In the genomic region with DNA sequence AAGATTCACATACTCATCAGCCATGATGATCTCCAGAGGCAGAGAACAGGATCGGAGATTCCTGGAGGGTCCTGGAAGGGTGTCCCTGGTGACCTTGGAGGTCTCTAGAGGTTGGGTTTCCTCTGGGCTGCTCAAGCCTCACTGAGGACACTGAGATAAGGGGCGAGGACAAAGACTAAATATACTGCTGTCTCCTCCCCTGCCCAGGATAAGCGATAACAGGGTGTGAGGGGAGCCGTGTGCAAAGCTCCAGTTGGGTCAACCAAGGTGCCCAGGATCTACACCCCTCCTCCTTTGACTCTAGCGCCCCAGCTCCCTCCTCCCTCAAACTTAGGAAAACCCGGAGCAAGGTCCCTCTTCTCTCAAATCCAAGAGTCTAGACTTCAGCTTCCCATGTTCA, we compare ENCODE assay signal across 25 mouse cellular contexts. TPM values are rescaled to one million over a fixed set of nuclear protein-coding genes. Genes with fewer than 3 reads are reported as not detected.
DNase-seq lines count a peak whose midpoint lies in the region; ATAC-seq and TF ChIP-seq lines count a peak whose summit lies in the region.
"Had no signal": no experiment of that assay in that cellular context is flagged by ENCODE, and none has a peak within 500 bp of the region (broad histone marks: within the 10 kb centered on the region; RNA-seq: fewer than 3 reads in every experiment).

No protein-coding gene starts in this region.

- H3K4me2 ChIP-seq in heart, embryonic 16.5 days (ENCODE audit: low read depth, low read length), result peak overlapping the region; percentile 48
- no peak overlapping the region for H3K4me2 ChIP-seq in forebrain, embryonic 14.5 days (ENCODE audit: low read length)
- H3K4me2 ChIP-seq in midbrain, embryonic 16.5 days (ENCODE audit: low read length), result no peak overlapping the region
- H3K4me2 ChIP-seq: intestine, embryonic 15.5 days; midbrain, embryonic 12.5 days had no signal

- 34% methylated on average over 6 of the region's 6 CpGs for WGBS in heart, embryonic 10.5 days
- WGBS in heart, embryonic 16.5 days, result 37% methylated on average over 6 of the region's 6 CpGs
- WGBS in forebrain, embryonic 14.5 days, result 84% methylated on average over 6 of the region's 6 CpGs
- WGBS in midbrain, embryonic 16.5 days, result 83% methylated on average over 6 of the region's 6 CpGs

- H3K27me3 ChIP-seq in E14TG2a.4 (ENCODE audit: insufficient read depth, low read length), result peaks cover 26% of the 10 kb centered on the region
- peaks cover 16% of the 10 kb centered on the region; the same call in 1 of the 2 replicates for H3K27me3 ChIP-seq in heart, embryonic 10.5 days (ENCODE audit: insufficient read depth, poor library complexity, severe bottlenecking)
- no peaks in the 10 kb centered on the region for H3K27me3 ChIP-seq in heart, embryonic 16.5 days (ENCODE audit: control insufficient read depth, insufficient read depth, low read length)
- H3K27me3 ChIP-seq in forebrain, embryonic 14.5 days (replicated peaks; ENCODE audit: control insufficient read depth, insufficient read depth, low read length), result no peaks in the 10 kb centered on the region
- peaks cover 8% of the 10 kb centered on the region; the same call in 1 of the 2 replicates for H3K27me3 ChIP-seq in midbrain, embryonic 16.5 days (ENCODE audit: control insufficient read depth, insufficient read depth, low read depth, low read length)

- ATAC-seq in heart, embryonic 16.5 days (replicated peaks; ENCODE audit: extremely low read depth, insufficient read depth, low FRiP score), result peak; percentile 83
- no peak for ATAC-seq in forebrain, embryonic 14.5 days
- ATAC-seq in midbrain, embryonic 16.5 days, result no peak
- ATAC-seq: forebrain, postnatal 0 days; hindbrain, embryonic 16.5 days; intestine, embryonic 15.5 days had no signal

- peak; percentile 98 for DNase-seq in heart, adult 11 months
- no peak for DNase-seq in heart, postnatal 36 days
- peak; percentile 90 for DNase-seq in heart, embryonic 10.5 days (ENCODE audit: low spot score)
- no peak for DNase-seq in forebrain, embryonic 14.5 days (ENCODE audit: low spot score)
- no peak for DNase-seq in cerebellum, postnatal 36 days
- DNase-seq: adrenal gland, postnatal 14 days; cerebellum, adult 8-10 months; forebrain, postnatal 0 days; gastrocnemius, postnatal 25 days; kidney, postnatal 4 days; layer of hippocampus, adult 9-11 months; lung, postnatal 10 days; right cerebral cortex, postnatal 14 days; thymus, postnatal 14 days had no signal

- H3K9me3 ChIP-seq in E14TG2a.4 (ENCODE audit: low read length), result 0 out of 2 replicates have a peak, but pooled peaks cover 3% of the 10 kb centered on the region
- no peaks in the 10 kb centered on the region; the same call in 1 of the 2 replicates for H3K9me3 ChIP-seq in heart, embryonic 10.5 days
- no peaks in the 10 kb centered on the region for H3K9me3 ChIP-seq in heart, embryonic 16.5 days (replicated peaks; ENCODE audit: control insufficient read depth, low read length)
- no peaks in the 10 kb centered on the region for H3K9me3 ChIP-seq in forebrain, embryonic 14.5 days (replicated peaks; ENCODE audit: control insufficient read depth, low read length)
- no peaks in the 10 kb centered on the region for H3K9me3 ChIP-seq in midbrain, embryonic 16.5 days (replicated peaks; ENCODE audit: control insufficient read depth, low read length, poor library complexity, severe bottlenecking)
- H3K9me3 ChIP-seq: hindbrain, embryonic 10.5 days; intestine, embryonic 15.5 days; midbrain, embryonic 12.5 days had no signal

- TF ChIP-seq CTCF in E14TG2a.4 (conservative IDR thresholded peaks at IDR 0.05; ENCODE audit: low read length), result no peak

- peak overlapping the region; percentile 35; the same call in 1 of the 2 replicates for H3K4me3 ChIP-seq in E14TG2a.4 (replicated peaks; ENCODE audit: low read length)
- H3K4me3 ChIP-seq in heart, embryonic 10.5 days, result peak overlapping the region; percentile 67
- H3K4me3 ChIP-seq in heart, embryonic 16.5 days (ENCODE audit: low read length), result peak overlapping the region; percentile 58
- no peak overlapping the region for H3K4me3 ChIP-seq in forebrain, embryonic 14.5 days (ENCODE audit: low read depth, low read length)
- no peak overlapping the region for H3K4me3 ChIP-seq in midbrain, embryonic 16.5 days (ENCODE audit: low read depth, low read length)
- H3K4me3 ChIP-seq: hindbrain, embryonic 10.5 days; intestine, embryonic 15.5 days; midbrain, embryonic 12.5 days had no signal

- H3K36me3 ChIP-seq in E14TG2a.4 (ENCODE audit: insufficient read depth, low read length), result peaks cover 30% of the 10 kb centered on the region
- H3K36me3 ChIP-seq in heart, embryonic 10.5 days, result peaks cover 26% of the 10 kb centered on the region
- H3K36me3 ChIP-seq in heart, embryonic 16.5 days (ENCODE audit: control insufficient read depth, insufficient read depth), result peaks cover 12% of the 10 kb centered on the region
- H3K36me3 ChIP-seq in forebrain, embryonic 14.5 days (ENCODE audit: control insufficient read depth, insufficient read depth, low read length), result no peaks in the 10 kb centered on the region
- no peaks in the 10 kb centered on the region for H3K36me3 ChIP-seq in midbrain, embryonic 16.5 days (ENCODE audit: control insufficient read depth, insufficient read depth, low read length)
- H3K36me3 ChIP-seq: hindbrain, embryonic 10.5 days; intestine, embryonic 15.5 days; midbrain, embryonic 12.5 days had no signal

- intact Hi-C loops in heart, postnatal 36 days (cut with DNase I), result no loop called here

- peak overlapping the region; percentile 82 for H3K9ac ChIP-seq in heart, embryonic 16.5 days (ENCODE audit: low read length)
- H3K9ac ChIP-seq in forebrain, embryonic 14.5 days (ENCODE audit: low read length), result no peak overlapping the region
- no peak overlapping the region for H3K9ac ChIP-seq in midbrain, embryonic 16.5 days (ENCODE audit: low read depth, low read length)
- H3K9ac ChIP-seq: forebrain, postnatal 0 days; intestine, embryonic 15.5 days; midbrain, embryonic 12.5 days had no signal

- peak overlapping the region; percentile 94 for H3K27ac ChIP-seq in heart, embryonic 10.5 days
- peak overlapping the region; percentile 99 for H3K27ac ChIP-seq in heart, embryonic 16.5 days (ENCODE audit: low read length)
- H3K27ac ChIP-seq in forebrain, embryonic 14.5 days (ENCODE audit: low read depth, low read length), result no peak overlapping the region
- no peak overlapping the region for H3K27ac ChIP-seq in midbrain, embryonic 16.5 days (ENCODE audit: low read length)
- H3K27ac ChIP-seq: hindbrain, embryonic 10.5 days; intestine, embryonic 15.5 days; midbrain, embryonic 12.5 days; stomach, postnatal 0 days had no signal

- H3K4me1 ChIP-seq in E14TG2a.4 (replicated peaks; ENCODE audit: low read depth, low read length), result peaks cover 59% of the 10 kb centered on the region
- H3K4me1 ChIP-seq in heart, embryonic 10.5 days, result peaks cover 50% of the 10 kb centered on the region
- H3K4me1 ChIP-seq in heart, embryonic 16.5 days (ENCODE audit: control insufficient read depth, insufficient read depth, low read length), result peaks cover 26% of the 10 kb centered on the region
- peaks cover 4% of the 10 kb centered on the region; the same call in 1 of the 2 replicates for H3K4me1 ChIP-seq in forebrain, embryonic 14.5 days (ENCODE audit: control insufficient read depth, insufficient read depth, low read length)
- H3K4me1 ChIP-seq in midbrain, embryonic 16.5 days (ENCODE audit: control insufficient read depth, insufficient read depth, low read length), result peaks cover 13% of the 10 kb centered on the region

RNA-seq across cellular contexts. Expression of gene Tnni3, which starts 1.7 kb away (rescaled TPM):
- over 10,000 TPM in 1 of 2 experiments, 1,000 to 10,000 TPM in 1; 9,756 to 10,673 TPM for total RNA-seq in heart, postnatal 36 days (2021)
- 960 and 1,463 TPM in 2 replicates for polyA plus RNA-seq in heart, embryonic 10.5 days (2016; fragmentation: Nextera tagmentation; extraction: Ambion mirVana)
- polyA plus RNA-seq in heart, embryonic 16.5 days (2015; fragmentation: Nextera tagmentation; extraction: Ambion mirVana), result 3,783 and 3,984 TPM in 2 replicates
- 0.81 and 1.7 TPM in 2 replicates for polyA plus RNA-seq in forebrain, embryonic 14.5 days (2014; fragmentation: Nextera tagmentation; extraction: Ambion mirVana)
- polyA plus RNA-seq in midbrain, embryonic 16.5 days (2015; fragmentation: Nextera tagmentation; extraction: Ambion mirVana), result 1.8 TPM in 2 replicates

RNA-seq across cellular contexts. Expression of gene Tnnt1, which starts 6.1 kb away (rescaled TPM):
- 10 to 100 TPM; 20.0 to 21.3 TPM for total RNA-seq in heart, postnatal 36 days (2021)
- 97.0 and 167 TPM in 2 replicates for polyA plus RNA-seq in heart, embryonic 10.5 days (2016; fragmentation: Nextera tagmentation; extraction: Ambion mirVana)
- 170 and 190 TPM in 2 replicates for polyA plus RNA-seq in heart, embryonic 16.5 days (2015; fragmentation: Nextera tagmentation; extraction: Ambion mirVana)
- 1.4 and 2.3 TPM in 2 replicates for polyA plus RNA-seq in forebrain, embryonic 14.5 days (2014; fragmentation: Nextera tagmentation; extraction: Ambion mirVana)
- polyA plus RNA-seq in midbrain, embryonic 16.5 days (2015; fragmentation: Nextera tagmentation; extraction: Ambion mirVana), result 3.2 and 3.6 TPM in 2 replicates
- total RNA-seq: monocyte, adult 5-6 weeks; neutrophil, adult 5-6 weeks had no signal

RNA-seq across cellular contexts. Expression of gene Dnaaf3, which starts 10.0 kb away (rescaled TPM):
- 1 to 10 TPM; 2.0 to 3.0 TPM for total RNA-seq in heart, postnatal 36 days (2021)
- 0.63 and 0.65 TPM in 2 replicates for polyA plus RNA-seq in heart, embryonic 10.5 days (2016; fragmentation: Nextera tagmentation; extraction: Ambion mirVana)
- 1.1 and 1.3 TPM in 2 replicates for polyA plus RNA-seq in heart, embryonic 16.5 days (2015; fragmentation: Nextera tagmentation; extraction: Ambion mirVana)
- 0.55 and 0.72 TPM in 2 replicates for polyA plus RNA-seq in forebrain, embryonic 14.5 days (2014; fragmentation: Nextera tagmentation; extraction: Ambion mirVana)
- 2.2 and 2.4 TPM in 2 replicates for polyA plus RNA-seq in midbrain, embryonic 16.5 days (2015; fragmentation: Nextera tagmentation; extraction: Ambion mirVana)
- total RNA-seq: gastrocnemius, postnatal 25 days had no signal

RNA-seq across cellular contexts. Expression of gene Ppp1r12c, which starts 20.8 kb away (rescaled TPM):
- total RNA-seq in heart, postnatal 36 days (2021), result 10 to 100 TPM; 59.7 to 62.2 TPM
- polyA plus RNA-seq in heart, embryonic 10.5 days (2016; fragmentation: Nextera tagmentation; extraction: Ambion mirVana), result 30.9 and 46.0 TPM in 2 replicates
- 28.6 and 39.8 TPM in 2 replicates for polyA plus RNA-seq in heart, embryonic 16.5 days (2015; fragmentation: Nextera tagmentation; extraction: Ambion mirVana)
- polyA plus RNA-seq in forebrain, embryonic 14.5 days (2014; fragmentation: Nextera tagmentation; extraction: Ambion mirVana), result 29.4 and 32.1 TPM in 2 replicates
- 35.6 and 44.7 TPM in 2 replicates for polyA plus RNA-seq in midbrain, embryonic 16.5 days (2015; fragmentation: Nextera tagmentation; extraction: Ambion mirVana)

RNA-seq across cellular contexts. Expression of gene Syt5, which starts 25.0 kb away (rescaled TPM):
- under 1 TPM; 0.54 to 0.89 TPM for total RNA-seq in heart, postnatal 36 days (2021)
- polyA plus RNA-seq in heart, embryonic 10.5 days (2016; fragmentation: Nextera tagmentation; extraction: Ambion mirVana), result 1.0 and 2.8 TPM in 2 replicates
- polyA plus RNA-seq in heart, embryonic 16.5 days (2015; fragmentation: Nextera tagmentation; extraction: Ambion mirVana), result 1.9 and 3.4 TPM in 2 replicates
- 133 and 153 TPM in 2 replicates for polyA plus RNA-seq in forebrain, embryonic 14.5 days (2014; fragmentation: Nextera tagmentation; extraction: Ambion mirVana)
- polyA plus RNA-seq in midbrain, embryonic 16.5 days (2015; fragmentation: Nextera tagmentation; extraction: Ambion mirVana), result 185 and 186 TPM in 2 replicates
- total RNA-seq: megakaryocyte, adult 5-6 weeks; monocyte, adult 5-6 weeks; neutrophil, adult 5-6 weeks had no signal

Comparison
In these comparisons a context has a peak if more than half of its experiments do, and no peak if none do; other contexts are left out.
1. DNase-seq: peak in heart, adult 11 months (single experiment) and heart, embryonic 10.5 days (single experiment); none in heart, postnatal 36 days (0 of 2), forebrain, embryonic 14.5 days (single experiment) and cerebellum, postnatal 36 days (0 of 2).
2. H3K4me3 ChIP-seq: peak in E14TG2a.4 (single experiment), heart, embryonic 10.5 days (single experiment) and heart, embryonic 16.5 days (single experiment); none in forebrain, embryonic 14.5 days (single experiment) and midbrain, embryonic 16.5 days (single experiment).
3. H3K27ac ChIP-seq: peak in heart, embryonic 10.5 days (single experiment) and heart, embryonic 16.5 days (single experiment); none in forebrain, embryonic 14.5 days (single experiment) and midbrain, embryonic 16.5 days (single experiment).
4. RNA of gene Tnni3, which starts 1.7 kb away (polyA plus RNA-seq): 3,783 to 3,984 TPM in heart, embryonic 16.5 days and 960 to 1,463 TPM in heart, embryonic 10.5 days; 1.8 TPM in midbrain, embryonic 16.5 days and 0.81 to 1.7 TPM in forebrain, embryonic 14.5 days; every median in the first group is over 100 times any median in the second.
5. RNA of gene Tnnt1, which starts 6.1 kb away (polyA plus RNA-seq): 170 to 190 TPM in heart, embryonic 16.5 days and 97.0 to 167 TPM in heart, embryonic 10.5 days; 3.2 to 3.6 TPM in midbrain, embryonic 16.5 days and 1.4 to 2.3 TPM in forebrain, embryonic 14.5 days; every median in the first group is over 10 times any median in the second.